16 mouse cellular contexts compared by ENCODE assay signal in genomic region chr19:21476782-21477181, GRCm38 (mm10). TPM values are rescaled to one million over a fixed set of nuclear protein-coding genes. Genes with fewer than 3 reads are reported as not detected.
A peak's percentile ranks its signal among the peaks of the same experiment; 100 is the strongest.
DNase-seq lines count a peak whose midpoint lies in the region; ATAC-seq and TF ChIP-seq lines count a peak whose summit lies in the region.
"Had no signal": no experiment of that assay in that cellular context is flagged by ENCODE, and none has a peak within 500 bp of the region (broad histone marks: within the 10 kb centered on the region; RNA-seq: fewer than 3 reads in every experiment).

No protein-coding gene starts in this region.

- H3K36me3 ChIP-seq in liver, adult 2 months (ENCODE audit: control insufficient read depth, insufficient read depth, low read length), result no peaks in the 10 kb centered on the region
- no peaks in the 10 kb centered on the region for H3K36me3 ChIP-seq in midbrain, embryonic 11.5 days (ENCODE audit: control insufficient read depth, insufficient read depth, low read length)
- H3K36me3 ChIP-seq: embryonic facial prominence, embryonic 13.5 days; liver, embryonic 13.5 days had no signal

- no peak overlapping the region for H3K4me2 ChIP-seq in midbrain, embryonic 11.5 days
- H3K4me2 ChIP-seq: embryonic facial prominence, embryonic 13.5 days; heart, embryonic 11.5 days; liver, embryonic 13.5 days had no signal

- TF ChIP-seq POLR2A in liver, adult 2 months (IDR thresholded peaks at IDR 0.05; ENCODE audit: extremely low read depth, insufficient read depth, low read length), result no peak

- no peaks in the 10 kb centered on the region for H3K79me2 ChIP-seq in liver, adult 2 months (ENCODE audit: control insufficient read depth, insufficient read depth, low read length)

- no peak overlapping the region for H3K27ac ChIP-seq in liver, adult 2 months (replicated peaks; ENCODE audit: insufficient read depth, low read depth, low read length)
- H3K27ac ChIP-seq in midbrain, embryonic 11.5 days (ENCODE audit: low read depth, low read length), result no peak overlapping the region
- H3K27ac ChIP-seq: embryonic facial prominence, embryonic 13.5 days; layer of hippocampus, adult 2 months; liver, embryonic 13.5 days had no signal

- ATAC-seq in common myeloid progenitor, adult 5-6 weeks (replicated peaks; ENCODE audit: low read depth, poor library complexity, severe bottlenecking), result peak; percentile 59
- peak; percentile 58 for ATAC-seq in megakaryocyte progenitor cell, adult 5-6 weeks (replicated peaks; ENCODE audit: poor library complexity)
- no peak for ATAC-seq in midbrain, embryonic 11.5 days (ENCODE audit: low FRiP score)
- ATAC-seq: Patski had no signal

- no peak overlapping the region for H3K9ac ChIP-seq in liver, adult 2 months (ENCODE audit: low read depth, low read length)
- H3K9ac ChIP-seq in midbrain, embryonic 11.5 days (ENCODE audit: low read length), result no peak overlapping the region
- H3K9ac ChIP-seq: embryonic facial prominence, embryonic 13.5 days; liver, embryonic 13.5 days had no signal

- 17% methylated on average over 3 of the region's 3 CpGs for WGBS in liver, adult 2 months
- 89% methylated on average over 3 of the region's 3 CpGs for WGBS in midbrain, embryonic 11.5 days

- no peaks in the 10 kb centered on the region for H3K9me3 ChIP-seq in midbrain, embryonic 11.5 days (ENCODE audit: control insufficient read depth, low read length)
- H3K9me3 ChIP-seq: embryonic facial prominence, embryonic 13.5 days; liver, embryonic 13.5 days had no signal

- DNase-seq in liver, adult 2 months (ENCODE audit: extremely low read depth, low read depth, low spot score), result peak; percentile 83
- no peak for DNase-seq in liver
- peak; percentile 34 for DNase-seq in NIH3T3 (ENCODE audit: low read depth)
- DNase-seq in midbrain, embryonic 11.5 days (ENCODE audit: low spot score, missing footprints), result no peak
- DNase-seq in adrenal gland, adult 2 months, result no peak
- no peak for DNase-seq in kidney, adult 9 months
- DNase-seq: cerebellum, adult 18-20 months; liver, embryonic 13.5 days; thymus, postnatal 14 days had no signal

- no peak overlapping the region for H3K4me3 ChIP-seq in liver, adult 2 months (ENCODE audit: insufficient read depth, low read depth, low read length)
- no peak overlapping the region for H3K4me3 ChIP-seq in midbrain, embryonic 11.5 days (ENCODE audit: low read depth, low read length)
- H3K4me3 ChIP-seq: embryonic facial prominence, embryonic 13.5 days; layer of hippocampus, adult 2 months; liver, embryonic 13.5 days had no signal

- H3K27me3 ChIP-seq in liver, adult 2 months (ENCODE audit: control insufficient read depth, insufficient read depth, low read length), result no peaks in the 10 kb centered on the region
- peaks cover 13% of the 10 kb centered on the region for H3K27me3 ChIP-seq in midbrain, embryonic 11.5 days (ENCODE audit: control insufficient read depth, insufficient read depth, low read length)

- peaks cover 12% of the 10 kb centered on the region; the same call in 1 of the 2 replicates for H3K4me1 ChIP-seq in liver, adult 2 months (ENCODE audit: control insufficient read depth, insufficient read depth, low read length)
- no peaks in the 10 kb centered on the region for H3K4me1 ChIP-seq in midbrain, embryonic 11.5 days (ENCODE audit: control insufficient read depth, insufficient read depth, low read length)
- H3K4me1 ChIP-seq: liver, embryonic 13.5 days had no signal

- no peak for TF ChIP-seq CTCF in liver, adult 2 months (IDR thresholded peaks at IDR 0.05; ENCODE audit: low read depth, low read length)

RNA-seq across cellular contexts. Expression of gene Gda, which starts 3.5 kb away (rescaled TPM):
- 16.0 and 23.5 TPM in 2 replicates for total RNA-seq in liver, adult 2 months (2014; rRNA removed)
- 3.8 and 4.7 TPM in 2 replicates for polyA plus RNA-seq in liver, adult 2 months (2012; rRNA removed)
- 6.5 and 9.6 TPM in 2 replicates for total RNA-seq in common myeloid progenitor, adult 5-6 weeks (2017)
- total RNA-seq in megakaryocyte progenitor cell, adult 5-6 weeks (2015), result 72.8 and 84.6 TPM in 2 replicates
- 96.6 and 99.5 TPM in 2 replicates for total RNA-seq in megakaryocyte progenitor cell, adult 5-6 weeks (2017)
- 0.05 and 0.10 TPM in 2 replicates for polyA plus RNA-seq in midbrain, embryonic 11.5 days (2014; fragmentation: Nextera tagmentation; extraction: Ambion mirVana)
- 10 to 100 TPM in 1 of 2 experiments, 1 to 10 TPM in 1; 10.0 to 13.3 TPM for total RNA-seq in adrenal gland, adult 2 months (2021)
- polyA plus RNA-seq in adrenal gland, adult 2 months (2012; rRNA removed), result 9.6 and 11.6 TPM in 2 replicates
- polyA plus RNA-seq: forebrain, embryonic 11.5 days; heart, embryonic 11.5 days had no signal

Comparison
In these comparisons a context has a peak if more than half of its experiments do, and no peak if none do; other contexts are left out.
1. DNase-seq: peak in liver, adult 2 months (single experiment) and NIH3T3 (single experiment); none in liver (single experiment), midbrain, embryonic 11.5 days (single experiment), adrenal gland, adult 2 months (single experiment) and kidney, adult 9 months (single experiment).